Mouse (Mus musculus) heart, postnatal 0 days (tissue): ENCODE results near the gene Tlx2. TPM values are rescaled to one million over a fixed set of nuclear protein-coding genes. Genes with fewer than 3 reads are reported as not detected.

ENCODE experiments used
- ATAC-seq: fragments of 200-750 bp; cut with Nextera tagmentation; 2 replicates; pipeline ENCODE4 v1.8.0; 2017; ENCODE audit warnings: low read depth, moderate number of reproducible peaks, moderate library complexity; ENCODE audit not compliant: insufficient read depth
- DNase-seq: peaks from one replicate; pipeline ENCODE4 v3.0.0-alpha.2; 2016; ENCODE audit warnings: low spot score
- H3K27ac ChIP-seq: fragments of 300-500 bp; sonication (generic); 2 replicates; pipeline ENCODE4 v1.5.1; 2014; ENCODE audit warnings: low read depth, mild to moderate bottlenecking
- H3K27me3 ChIP-seq: fragments of 300-500 bp; sonication (generic); 2 replicates; pipeline ENCODE4 v1.6.1; 2014; ENCODE audit warnings: low read length, mixed read lengths; ENCODE audit not compliant: control insufficient read depth, insufficient read depth
- H3K36me3 ChIP-seq: fragments of 300-500 bp; sonication (generic); replicated peaks from 2 replicates; pipeline ENCODE4 v1.6.1; 2014; ENCODE audit warnings: low read length, mixed read lengths; ENCODE audit not compliant: control insufficient read depth, insufficient read depth
- H3K4me1 ChIP-seq: fragments of 300-500 bp; sonication (generic); 2 replicates; pipeline ENCODE4 v1.6.1; 2014; ENCODE audit warnings: antibody characterized with exemption; ENCODE audit not compliant: control insufficient read depth, insufficient read depth
- H3K4me2 ChIP-seq: fragments of 300-500 bp; sonication (generic); 2 replicates; pipeline ENCODE4 v1.6.1; 2014; ENCODE audit warnings: low read depth, mild to moderate bottlenecking, low read length, moderate library complexity
- H3K4me3 ChIP-seq: fragments of 300-500 bp; sonication (generic); 2 replicates; pipeline ENCODE4 v1.5.1; 2014; ENCODE audit warnings: low read depth, low read length
- H3K9ac ChIP-seq: fragments of 300-500 bp; sonication (generic); replicated peaks from 2 replicates; pipeline ENCODE4 v1.6.1; 2014; ENCODE audit warnings: low read depth, low read length, mixed read lengths
- H3K9me3 ChIP-seq: fragments of 300-500 bp; sonication (generic); replicated peaks from 2 replicates; pipeline ENCODE4 v1.6.1; 2016; ENCODE audit warnings: low read length; ENCODE audit not compliant: control insufficient read depth
- CTCF ChIP-seq: IDR thresholded peaks from 2 replicates; pipeline ENCODE4 v1.5.1; 2016; ENCODE audit warnings: antibody characterized with exemption, control low read depth, low read depth
- EP300 ChIP-seq: IDR thresholded peaks from 2 replicates; pipeline ENCODE4 v1.6.1; 2016; ENCODE audit warnings: antibody characterized with exemption, low read depth
- WGBS: fragments of 180-500 bp; shearing (Covaris S2); extraction: QIAGEN DNeasy Blood & Tissue Kit; methylation state at CpG from one replicate; pipeline ENCODE4 v1.1.7; 2014; 5-methylcytosine and 5-hydroxymethylcytosine counted together
- polyA plus RNA-seq: library from polyadenylated mRNA; unstranded; fragments of >200 nt; fragmentation: Nextera tagmentation; extraction: Ambion mirVana; gene quantifications from 2 replicates; pipeline ENCODE4 v1.2.1, GENCODE M21; 2015
- total RNA-seq: library from RNA; depleted of rRNA; stranded (reverse); fragments of >200 nt; gene quantifications from 2 replicates; pipeline ENCODE4 v1.2.3, GENCODE M21; 2014; ENCODE audit warnings: low replicate concordance

Tlx2 gene
- total and polyA plus RNA-seq, 2 experiments from 2014 or later, result not detected

DNA sequence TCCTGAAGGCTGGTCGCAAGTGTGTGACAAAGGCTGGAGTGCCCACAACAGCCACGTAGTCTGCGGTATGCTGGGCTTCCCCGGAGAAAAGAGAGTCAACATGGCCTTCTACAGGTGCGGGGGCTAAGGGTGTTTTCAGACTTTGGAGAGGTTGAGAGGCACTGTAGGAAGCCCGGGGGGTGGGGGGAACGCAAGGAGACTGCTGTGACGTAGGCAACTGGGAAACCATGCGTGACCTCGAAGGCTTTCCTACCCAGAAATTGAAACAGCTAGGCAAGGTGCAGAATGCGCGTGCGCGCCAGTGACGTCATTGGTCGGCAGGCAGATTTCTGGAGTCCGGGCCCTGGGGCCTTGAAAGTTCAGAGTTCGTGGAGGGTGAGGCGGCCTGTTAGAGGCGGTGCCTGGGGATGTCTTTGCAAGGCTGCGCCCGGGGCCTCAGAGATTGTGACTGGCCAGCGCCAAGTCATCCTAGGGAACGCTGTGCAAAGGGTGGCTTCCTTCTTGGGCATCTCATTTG is 31.5 kb downstream of the Tlx2 start:
- Histone ChIP-seq H3K4me3 (peak overlapping the region; percentile 30), H3K36me3 (no peaks in the 10 kb centered on the region), H3K4me1 (peaks cover 14% of the 10 kb centered on the region), H3K27me3 (0 out of 2 replicates have a peak, but pooled peaks cover 3% of the 10 kb centered on the region), H3K27ac (no peak overlapping the region), H3K4me2 (peak overlapping the region; percentile 56), H3K9me3 (no peaks in the 10 kb centered on the region), H3K9ac (no peak overlapping the region)
- TF ChIP-seq CTCF (no peak), EP300 (no peak)
- WGBS, result 13% methylated on average over 24 of the region's 24 CpGs
- DNase-seq (peak; percentile 69), ATAC-seq (peak; percentile 67)

DNA sequence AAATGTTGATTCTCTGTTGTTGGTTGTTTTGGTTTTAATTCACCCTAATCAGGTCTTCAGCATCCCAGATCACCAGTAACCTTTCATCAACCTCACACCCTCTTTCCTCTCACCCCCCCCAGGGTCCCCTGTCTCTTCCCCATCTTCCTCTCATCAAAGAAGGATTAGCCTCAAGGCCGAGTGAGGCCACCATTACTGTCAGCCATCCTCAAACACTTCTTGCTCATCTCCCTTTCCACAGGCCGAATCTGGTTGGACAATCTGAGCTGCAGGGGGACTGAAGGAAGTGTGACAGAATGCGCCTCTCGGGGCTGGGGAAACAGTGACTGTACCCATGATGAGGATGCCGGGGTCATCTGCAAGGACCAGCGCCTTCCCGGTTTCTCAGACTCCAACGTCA is 32.9 kb downstream of the Tlx2 start:
- ATAC-seq, result no peak
- 74% methylated on average over 8 of the region's 8 CpGs for WGBS
- Histone ChIP-seq H3K9ac (no peak overlapping the region), H3K4me2 (no peak overlapping the region), H3K4me3 (no peak overlapping the region), H3K27me3 (peaks cover 6% of the 10 kb centered on the region; the same call in 1 of the 2 replicates), H3K36me3 (no peaks in the 10 kb centered on the region), H3K9me3 (no peaks in the 10 kb centered on the region), H3K4me1 (peaks cover 23% of the 10 kb centered on the region), H3K27ac (no peak overlapping the region)
- DNase-seq, result no peak
- TF ChIP-seq CTCF (no peak), EP300 (no peak)

DNA sequence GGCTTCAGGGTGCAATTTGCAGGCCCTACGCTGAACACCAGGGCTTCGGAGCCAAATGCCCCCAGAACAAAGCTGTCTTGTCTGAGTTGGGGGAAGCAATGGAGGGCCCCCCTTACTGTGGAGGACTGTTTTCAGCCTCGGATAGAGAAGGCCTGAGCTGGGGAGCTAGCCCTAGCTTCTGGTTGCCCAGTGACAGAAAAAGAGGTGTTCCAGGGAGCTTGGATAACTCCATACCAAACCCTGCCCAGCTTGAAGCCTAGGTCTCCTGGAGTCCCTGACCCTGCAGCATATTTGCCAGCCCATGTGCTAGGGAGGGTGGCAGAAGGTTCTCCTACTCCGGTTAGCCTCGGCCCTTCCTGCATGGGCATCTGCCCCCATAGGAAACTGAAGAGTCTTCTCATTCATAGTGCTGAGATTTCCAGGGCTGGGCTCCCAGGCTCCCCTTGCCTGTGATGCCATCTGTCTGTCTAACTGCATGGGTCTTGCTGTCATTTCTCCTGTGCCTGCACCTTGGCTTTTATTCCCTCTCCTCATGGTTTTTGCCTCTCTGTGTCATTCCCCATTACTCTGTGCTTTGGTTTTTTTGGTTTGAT is 35.5 kb downstream of the Tlx2 start:
- no peak for DNase-seq

DNA sequence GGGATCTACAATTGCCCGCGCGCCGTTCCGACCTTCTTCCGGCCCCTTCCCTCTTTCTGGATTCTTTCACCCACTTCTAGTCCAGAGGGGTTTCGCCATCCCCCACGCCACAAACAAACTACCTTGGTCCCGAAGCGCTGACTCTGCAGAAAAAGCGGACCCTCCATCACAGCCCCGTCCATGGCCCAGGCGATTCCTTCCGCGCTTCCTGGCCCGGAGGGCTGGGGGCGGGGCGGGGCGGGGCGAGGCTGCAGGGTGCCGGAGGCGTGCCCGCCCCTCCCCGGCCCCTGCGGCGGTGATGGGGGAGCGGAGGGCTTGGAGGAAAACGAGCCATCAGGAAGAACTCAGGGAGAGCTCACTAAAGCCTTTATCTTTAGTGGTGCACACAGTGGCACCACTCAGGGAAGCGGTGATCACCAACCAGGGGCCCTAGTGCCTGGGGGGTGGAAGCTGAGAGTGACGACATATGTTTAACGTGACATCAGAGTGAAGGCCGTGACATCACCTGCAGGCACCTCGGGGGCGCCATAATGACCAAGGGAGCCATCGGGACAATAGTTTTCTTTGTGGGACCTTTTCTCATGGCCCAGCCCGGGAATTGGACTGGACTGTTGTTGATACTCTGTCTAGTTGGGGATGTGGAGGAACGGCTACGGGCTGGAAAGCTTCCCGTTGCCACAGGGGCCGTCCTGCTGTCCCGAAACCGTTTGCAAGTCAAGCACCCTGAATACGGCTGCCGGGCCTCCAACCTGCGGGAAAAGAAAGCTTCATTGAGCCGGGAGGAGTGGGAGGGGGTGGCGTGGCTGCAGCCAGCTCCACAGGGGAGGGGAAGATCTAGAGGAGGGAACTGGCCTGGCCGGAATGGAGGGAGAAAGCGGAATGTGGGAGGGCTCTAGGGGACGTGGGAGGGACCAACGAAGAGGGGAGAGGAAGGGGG is 36.6 kb downstream of the Tlx2 start, which contains the start of the genes Dok1 and Loxl3:
Gene Dok1, minus strand, starts transcription at position 223 of the 937 bp plus-strand sequence.
Gene Loxl3, plus strand, starts transcription at position 925 of the 937 bp plus-strand sequence.
- Histone ChIP-seq H3K36me3 (no peaks in the 10 kb centered on the region), H3K27me3 (peaks cover 17% of the 10 kb centered on the region), H3K27ac (peak within 1 kb of the TSS; percentile 79), H3K9ac (peak within 1 kb of the TSS; percentile 54), H3K4me3 (peak within 1 kb of the TSS; percentile 72), H3K9me3 (no peaks in the 10 kb centered on the region), H3K4me2 (peak within 1 kb of the TSS; percentile 86), H3K4me1 (peaks cover 21% of the 10 kb centered on the region)
- DNase-seq (peak; percentile 82), ATAC-seq (peak; percentile 81)
- TF ChIP-seq EP300, result no peak
- TF ChIP-seq CTCF, result no peak
- WGBS, result under 1% methylated on average over 47 of the region's 51 CpGs

More for the DNA sequence above, 35.5 kb downstream of the Tlx2 start:
- Histone ChIP-seq H3K27me3 (peaks cover 14% of the 10 kb centered on the region), H3K36me3 (no peaks in the 10 kb centered on the region), H3K4me3 (peak overlapping the region; percentile 72), H3K27ac (peak overlapping the region; percentile 79), H3K4me2 (peak overlapping the region; percentile 86), H3K9ac (peak overlapping the region; percentile 54; the same call in 1 of the 2 replicates), H3K9me3 (no peaks in the 10 kb centered on the region), H3K4me1 (peaks cover 26% of the 10 kb centered on the region)
- no peak for ATAC-seq
- 47% methylated on average over 5 of the region's 5 CpGs for WGBS
- TF ChIP-seq EP300 (no peak), CTCF (no peak)

DNA sequence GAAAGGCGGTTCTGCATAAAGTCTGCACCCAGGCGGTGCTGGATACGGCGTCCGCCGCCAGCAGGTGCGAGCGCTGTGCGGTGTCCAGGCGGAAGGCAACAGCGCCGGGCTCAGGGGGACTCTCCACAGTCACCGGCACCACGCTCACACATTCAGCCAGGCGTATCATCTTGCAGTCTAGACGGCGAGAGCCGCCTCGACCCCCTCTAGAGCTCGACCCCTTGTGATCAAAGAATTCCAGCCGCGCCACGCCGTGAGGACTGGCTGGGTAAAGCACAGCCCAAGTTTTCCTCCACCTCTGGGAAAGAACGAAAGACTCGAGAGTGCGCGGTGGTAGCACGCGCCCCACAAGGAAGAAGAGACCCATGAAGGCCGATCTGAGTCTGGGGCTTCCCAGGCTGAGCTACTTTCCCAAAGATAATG is 37.3 kb downstream of the Tlx2 start:
- peak overlapping the region; percentile 54 for H3K9ac ChIP-seq
- H3K4me3 ChIP-seq, result peak overlapping the region; percentile 72
- WGBS, result under 1% methylated on average over 31 of the region's 31 CpGs
- DNase-seq, result no peak
- TF ChIP-seq CTCF (no peak), EP300 (no peak)
- no peaks in the 10 kb centered on the region for H3K9me3 ChIP-seq
- peaks cover 20% of the 10 kb centered on the region for H3K27me3 ChIP-seq
- peak overlapping the region; percentile 79 for H3K27ac ChIP-seq
- H3K4me2 ChIP-seq, result peak overlapping the region; percentile 86
- ATAC-seq, result peak; percentile 40; the same call in 1 of the 2 replicates
- peaks cover 19% of the 10 kb centered on the region for H3K4me1 ChIP-seq
- no peaks in the 10 kb centered on the region for H3K36me3 ChIP-seq
